Mouse (Mus musculus) G1E (cell line): ENCODE measurements around the gene Slc13a5.

Source experiments
- CTCF ChIP-seq: IDR thresholded peaks from 2 replicates; pipeline ENCODE4 v1.5.1; 2012; ENCODE audit warnings: low read depth, low read length, inconsistent platforms, mixed read lengths
- POLR2AphosphoS5 ChIP-seq: IDR thresholded peaks from 2 replicates; pipeline ENCODE4 v1.6.1; 2012; ENCODE audit warnings: low read depth, low read length, inconsistent platforms; ENCODE audit not compliant: insufficient replicate concordance
- TAL1 ChIP-seq: conservative IDR thresholded peaks from 2 replicates; pipeline ENCODE4 v1.6.1; 2012; ENCODE audit warnings: low read depth, low read length, inconsistent platforms, mixed read lengths

GRCm38 (mm10) chr11:72194259-72194658 lies 72.8 kb downstream of the Slc13a5 start:
- TF ChIP-seq POLR2AphosphoS5 (no peak), CTCF (no peak), TAL1 (no peak)
